Mouse (Mus musculus) thymus, adult 18-20 months (tissue): ENCODE data around the gene Zp1.

Experiments used
- DNase-seq, 2 experiments: peaks; one replicate each; pipeline ENCODE4 v3.0.0; 2022; ENCODE audit warnings: mixed read lengths in 2 of 2

Gene Zp1

DNA sequence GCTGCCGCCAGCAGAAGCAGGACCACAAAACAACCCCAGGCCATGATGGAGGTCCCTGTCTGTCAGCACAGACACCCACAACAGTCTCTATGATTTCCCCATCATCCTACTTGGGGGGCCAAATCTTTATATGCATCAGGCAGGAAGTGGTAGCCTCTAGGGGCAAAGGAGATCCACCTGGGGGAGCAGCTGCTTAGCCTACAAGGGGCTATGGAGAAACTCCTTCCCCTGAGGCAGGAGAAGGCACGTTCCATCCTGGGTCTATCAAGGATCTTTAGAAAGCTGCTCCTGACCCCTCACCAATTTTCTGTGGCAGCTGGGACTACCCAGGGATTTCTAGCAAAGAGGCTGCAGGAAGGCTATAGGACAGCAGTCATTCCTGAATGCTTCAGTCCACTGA is at the start of gene Zp1:
Zp1 (minus strand) TSS at position 101 of the 400 bp plus-strand sequence.
- no peak for DNase-seq

- no peak for DNase-seq
These were observed 48.1 kb upstream of the Zp1 start for GRCm38 (mm10) chr19:10968578-10968977.

DNA sequence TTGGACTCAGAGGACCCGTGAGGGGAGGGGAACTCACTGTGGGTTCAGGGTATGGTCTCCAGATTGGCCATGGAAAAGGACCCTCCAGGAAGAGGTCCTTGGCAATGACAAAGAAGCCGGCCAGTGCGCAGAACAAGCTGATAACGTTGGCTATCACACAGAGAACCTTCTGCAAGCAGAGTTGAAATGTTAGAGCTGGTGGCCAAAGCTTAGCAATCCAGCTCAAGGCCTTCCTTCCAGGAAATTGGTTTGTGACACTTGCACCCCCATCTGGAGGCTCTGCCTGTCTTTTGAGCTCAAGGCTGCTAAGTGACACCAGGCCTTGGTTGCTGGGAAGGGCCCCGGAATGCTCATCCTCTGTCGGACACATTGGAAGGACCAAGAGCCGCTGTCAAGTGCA is 45.3 kb upstream of the Zp1 start:
- DNase-seq, result no peak

GRCm38 (mm10) chr19:10959978-10960346 is 39.5 kb upstream of the Zp1 start:
- no peak for DNase-seq

DNA sequence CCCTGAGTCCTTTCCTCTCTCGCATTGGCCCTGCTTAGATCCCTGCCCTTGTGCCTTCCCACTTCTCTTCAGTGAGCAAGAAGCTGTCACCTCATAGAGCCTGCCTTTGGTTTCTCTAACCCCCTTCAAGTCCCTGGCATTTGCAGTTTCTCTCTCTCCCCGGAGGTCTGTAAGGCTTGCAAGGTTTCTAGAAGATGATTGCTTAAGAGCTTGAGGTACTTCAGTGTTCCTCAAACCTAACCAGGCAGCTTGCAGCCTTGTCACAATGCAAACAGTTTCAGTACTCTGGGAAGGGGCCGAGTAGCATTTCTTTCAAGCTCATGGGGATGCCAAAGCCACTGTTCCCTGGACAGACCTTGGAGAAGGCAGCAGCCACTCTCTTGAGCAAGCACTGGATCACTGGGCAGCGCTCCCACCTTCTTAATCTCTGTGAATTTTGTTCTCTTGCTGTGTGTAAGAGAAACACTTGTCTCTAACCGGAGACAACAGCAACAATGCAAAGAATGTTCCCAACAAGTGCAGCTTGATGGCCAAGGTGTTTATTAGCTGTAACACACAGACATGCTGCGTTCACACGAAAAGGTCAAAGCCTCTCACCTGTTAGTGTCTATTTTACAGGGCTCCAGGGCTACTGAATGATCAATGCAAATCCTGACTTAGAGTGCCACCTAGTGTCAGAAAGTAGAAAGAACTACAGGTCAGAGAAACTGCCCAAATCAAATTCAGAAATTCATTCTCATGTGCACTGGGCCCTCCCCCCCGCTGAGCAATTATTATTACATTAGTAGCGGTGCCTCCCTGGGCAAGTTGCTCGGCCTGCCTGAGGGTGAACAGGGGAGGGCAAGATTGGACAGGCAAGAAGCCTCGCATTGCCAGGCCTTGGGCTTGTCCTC is 38.9 kb upstream of the Zp1 start:
- no peak for DNase-seq

DNA sequence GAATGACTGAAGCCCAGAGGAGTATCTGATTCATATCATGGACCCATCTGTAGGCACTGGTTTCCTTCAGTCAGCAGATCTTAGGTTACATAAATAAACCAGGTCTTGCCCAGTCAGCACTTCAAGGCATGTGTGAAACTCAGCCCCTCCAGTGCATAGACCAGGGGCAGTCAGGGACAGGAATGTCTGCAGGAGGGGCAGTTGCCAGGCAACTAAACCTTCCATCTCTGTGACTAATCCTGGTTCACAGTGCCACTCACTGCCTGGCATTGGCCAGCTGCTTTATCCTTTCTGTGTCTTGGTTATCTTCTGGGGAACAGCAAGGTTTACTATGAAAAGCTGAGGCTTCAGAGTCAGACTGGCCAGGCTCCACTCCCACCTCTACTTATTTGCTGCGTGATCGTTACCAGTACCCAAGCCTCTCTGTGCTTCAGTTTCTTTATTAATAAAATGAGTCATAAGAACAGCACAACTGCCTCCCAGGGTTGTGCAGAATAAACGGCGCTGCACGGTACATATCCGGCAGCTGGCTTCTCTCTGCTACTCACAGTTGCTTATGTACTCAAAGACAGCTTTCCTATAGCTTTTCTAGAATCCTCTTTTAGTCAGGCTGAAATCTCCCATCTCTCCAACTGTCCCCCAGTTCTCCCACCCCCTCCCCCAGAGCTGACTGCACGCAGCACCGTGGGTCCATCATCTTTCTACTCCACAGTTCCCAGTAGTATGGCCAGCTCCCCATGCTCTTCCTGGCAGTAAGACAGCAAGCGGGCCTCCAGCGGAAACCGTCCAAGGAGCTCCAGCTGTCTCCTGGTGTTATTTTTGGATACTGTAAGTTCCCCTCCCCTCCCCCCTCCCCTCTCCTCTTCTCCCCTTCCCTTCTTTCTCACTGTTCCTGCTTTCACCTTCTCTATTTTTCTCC is 31.8 kb upstream of the Zp1 start:
- no peak for DNase-seq

DNA sequence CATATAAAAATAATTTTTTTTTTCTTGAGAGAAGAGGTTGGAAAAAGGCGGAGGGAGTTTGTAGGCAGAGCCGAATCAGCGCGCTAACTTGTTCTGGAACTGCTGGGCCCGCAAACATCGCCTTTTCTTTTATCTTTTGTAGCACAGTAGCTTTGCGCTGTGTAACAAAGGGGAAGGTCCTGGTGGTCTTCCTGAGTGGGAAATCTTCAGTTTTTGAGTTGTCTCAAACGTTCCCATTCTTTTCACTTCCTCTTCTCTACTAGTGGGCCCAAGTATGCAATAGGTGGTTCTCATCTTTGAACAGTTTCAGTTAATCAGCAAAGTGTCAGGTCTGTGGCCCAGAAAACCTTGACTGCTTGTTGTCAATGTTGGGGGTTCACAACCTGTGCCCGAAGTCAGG is 29.1 kb upstream of the Zp1 start:
- no peak for DNase-seq

DNA sequence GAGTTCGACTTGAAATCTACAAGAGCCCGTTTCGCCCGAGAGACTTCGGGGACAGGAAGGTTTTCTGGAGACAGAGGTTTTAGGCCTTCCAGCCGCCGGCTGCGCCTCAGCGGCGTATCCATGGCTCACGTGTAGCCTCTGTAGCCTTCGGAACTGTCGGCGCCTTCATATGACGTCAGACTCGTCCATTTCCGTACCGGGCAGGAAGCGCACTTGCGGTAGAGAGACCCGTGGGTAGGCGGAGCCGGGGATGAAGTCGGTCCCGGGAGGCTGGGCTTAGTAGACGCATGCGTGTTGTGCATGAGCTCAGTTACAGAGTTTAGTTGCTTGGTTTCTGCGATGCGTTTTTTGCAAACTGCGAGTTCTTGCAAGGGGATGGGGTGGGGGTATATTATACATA is 28.7 kb upstream of the Zp1 start, which contains the start of gene Ccdc86:
Ccdc86 (minus strand) TSS at position 155 of the 400 bp plus-strand sequence.
- DNase-seq, result peak; percentile 87 to 92

- DNase-seq, result peak; percentile 16 to 20
These were observed 28.0 kb upstream of the Zp1 start for GRCm38 (mm10) chr19:10948416-10948815.

DNA sequence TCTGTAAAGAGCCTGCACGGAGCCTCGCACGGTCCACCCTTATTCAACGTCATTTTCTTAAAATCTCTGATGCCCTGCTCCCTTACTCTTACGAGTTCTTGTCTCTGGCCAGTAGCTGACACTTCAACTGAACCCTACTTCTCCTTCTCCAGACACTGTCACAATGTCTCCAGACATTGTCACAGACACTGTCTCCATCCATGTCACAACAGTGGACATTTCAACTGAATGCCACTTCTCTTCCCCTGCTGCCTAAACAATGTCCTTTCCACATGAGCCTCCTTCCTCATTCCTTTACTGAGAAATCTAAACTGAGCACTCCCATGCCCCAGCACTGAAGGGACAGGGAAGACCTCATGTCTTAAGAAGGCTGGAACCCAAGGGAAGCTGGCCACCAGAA is 26.8 kb upstream of the Zp1 start:
- no peak for DNase-seq

DNA sequence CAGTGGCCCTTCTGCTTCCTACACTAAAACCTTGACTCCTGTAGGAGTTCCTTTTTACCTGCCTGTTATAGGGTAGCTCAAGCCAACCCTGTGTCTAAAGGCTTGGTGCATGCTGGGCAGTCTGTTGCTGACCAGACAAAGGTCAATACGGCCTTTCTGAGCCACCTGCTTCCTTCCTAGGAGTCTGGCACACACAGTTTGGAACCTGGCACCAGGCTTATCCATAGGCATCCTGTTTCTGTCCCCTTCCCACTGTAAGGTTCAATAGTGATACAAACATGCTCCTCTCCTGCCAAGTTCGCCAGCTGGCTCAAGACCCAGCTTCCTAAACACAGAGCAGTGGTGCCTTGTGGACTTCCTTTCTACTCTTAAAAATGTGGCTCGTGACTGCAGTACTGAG is 26.1 kb upstream of the Zp1 start:
- no peak for DNase-seq

- DNase-seq, result no peak
These were observed 23.5 kb upstream of the Zp1 start for GRCm38 (mm10) chr19:10943955-10944354.

DNA sequence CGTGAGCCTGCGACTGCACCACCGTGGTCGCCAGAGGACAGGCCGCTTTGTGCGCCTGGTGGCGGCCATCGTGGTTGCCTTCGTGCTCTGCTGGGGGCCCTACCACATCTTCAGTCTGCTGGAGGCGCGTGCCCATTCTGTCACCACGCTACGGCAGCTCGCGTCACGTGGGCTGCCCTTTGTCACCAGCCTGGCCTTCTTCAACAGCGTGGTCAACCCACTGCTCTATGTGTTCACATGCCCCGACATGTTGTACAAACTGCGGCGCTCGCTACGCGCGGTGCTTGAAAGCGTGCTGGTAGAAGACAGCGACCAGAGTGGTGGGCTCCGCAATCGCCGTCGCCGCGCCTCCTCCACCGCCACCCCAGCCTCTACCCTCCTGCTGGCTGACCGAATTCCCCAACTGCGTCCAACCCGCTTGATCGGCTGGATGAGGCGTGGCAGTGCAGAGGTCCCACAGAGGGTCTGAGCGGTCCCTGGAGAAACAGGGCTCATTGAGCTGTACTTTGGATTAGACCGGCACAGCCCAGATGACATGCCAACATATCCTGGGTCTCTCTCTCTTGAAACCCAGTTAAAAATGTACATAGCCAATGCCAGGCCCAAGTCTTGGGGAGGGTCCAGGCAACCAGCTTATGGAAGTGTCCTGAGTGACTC is 20.5 kb upstream of the Zp1 start:
- no peak for DNase-seq

DNA sequence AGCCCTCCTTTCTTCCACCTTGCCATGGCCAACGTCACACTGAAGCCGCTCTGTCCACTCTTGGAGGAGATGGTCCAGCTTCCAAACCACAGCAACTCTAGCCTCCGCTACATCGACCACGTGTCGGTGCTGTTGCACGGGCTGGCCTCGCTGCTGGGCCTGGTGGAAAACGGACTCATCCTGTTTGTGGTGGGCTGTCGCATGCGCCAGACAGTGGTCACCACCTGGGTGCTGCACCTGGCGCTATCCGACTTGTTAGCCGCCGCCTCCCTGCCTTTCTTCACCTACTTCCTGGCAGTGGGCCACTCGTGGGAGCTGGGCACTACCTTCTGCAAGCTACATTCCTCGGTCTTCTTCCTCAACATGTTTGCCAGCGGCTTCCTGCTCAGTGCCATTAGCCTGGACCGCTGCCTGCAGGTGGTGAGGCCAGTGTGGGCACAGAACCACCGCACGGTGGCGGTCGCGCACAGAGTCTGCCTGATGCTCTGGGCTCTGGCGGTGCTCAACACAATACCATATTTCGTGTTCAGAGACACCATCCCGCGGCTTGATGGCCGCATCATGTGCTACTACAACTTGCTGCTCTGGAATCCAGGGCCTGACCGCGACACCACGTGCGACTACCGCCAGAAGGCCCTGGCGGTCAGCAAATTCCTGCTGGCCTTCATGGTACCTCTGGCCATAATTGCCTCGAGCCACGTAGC is 19.8 kb upstream of the Zp1 start:
- DNase-seq, result peak; percentile 31 to 35

- DNase-seq, result no peak
These were observed 18.3 kb upstream of the Zp1 start for GRCm38 (mm10) chr19:10938771-10939170.

- no peak for DNase-seq
These were observed 16.7 kb upstream of the Zp1 start, which contains the start of gene Ptgdr2 for GRCm38 (mm10) chr19:10937110-10937563. TSS of gene Ptgdr2 (plus strand) at chr19:10937160.

DNA sequence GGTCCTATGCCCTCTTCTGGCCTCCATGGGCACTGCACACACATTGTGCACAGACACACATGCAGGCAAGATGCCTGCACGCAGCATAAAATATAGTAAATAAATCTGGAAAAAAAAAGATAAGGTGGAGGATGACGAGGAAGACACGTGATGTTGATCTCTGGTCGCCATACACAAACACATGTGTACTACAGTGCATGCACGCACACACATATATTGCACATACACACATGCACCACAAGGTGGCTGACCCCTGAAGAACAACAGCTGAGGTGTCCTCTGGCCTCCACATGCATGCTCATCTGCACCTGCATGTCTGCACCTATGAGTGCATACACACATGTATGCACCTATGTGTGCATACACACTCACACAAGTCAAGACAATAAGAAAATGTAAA is 15.6 kb upstream of the Zp1 start:
- no peak for DNase-seq

GRCm38 (mm10) chr19:10935029-10935428 is 14.6 kb upstream of the Zp1 start:
- DNase-seq, result no peak

GRCm38 (mm10) chr19:10930641-10931040 is 10.2 kb upstream of the Zp1 start:
- DNase-seq, result no peak

- DNase-seq, result no peak
These were observed 6.2 kb upstream of the Zp1 start for GRCm38 (mm10) chr19:10926666-10927065.

DNA sequence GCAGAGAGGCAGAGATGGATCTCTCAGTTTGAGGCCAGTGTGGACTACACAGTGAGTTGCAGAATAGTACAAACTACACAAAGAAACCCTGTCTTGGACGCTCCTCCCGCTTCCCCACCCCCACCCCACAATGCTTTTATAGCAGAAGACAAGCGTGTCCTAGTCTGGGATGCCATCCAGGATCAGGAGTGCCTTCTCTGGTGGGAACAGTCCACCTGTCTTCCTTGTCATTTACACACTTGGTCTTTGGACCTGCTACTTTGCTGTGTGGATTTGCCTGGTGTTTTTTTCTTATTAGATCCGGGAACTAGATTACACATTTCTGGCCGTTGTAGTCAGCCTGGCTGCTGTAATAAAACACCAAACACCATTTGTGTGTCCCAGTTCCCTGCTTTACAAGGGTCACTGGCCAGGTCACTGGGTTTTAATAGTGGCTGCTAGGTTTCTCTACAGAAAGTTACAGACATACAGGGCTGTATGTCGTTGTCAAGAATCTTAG is 5.7 kb upstream of the Zp1 start:
- no peak for DNase-seq

DNA sequence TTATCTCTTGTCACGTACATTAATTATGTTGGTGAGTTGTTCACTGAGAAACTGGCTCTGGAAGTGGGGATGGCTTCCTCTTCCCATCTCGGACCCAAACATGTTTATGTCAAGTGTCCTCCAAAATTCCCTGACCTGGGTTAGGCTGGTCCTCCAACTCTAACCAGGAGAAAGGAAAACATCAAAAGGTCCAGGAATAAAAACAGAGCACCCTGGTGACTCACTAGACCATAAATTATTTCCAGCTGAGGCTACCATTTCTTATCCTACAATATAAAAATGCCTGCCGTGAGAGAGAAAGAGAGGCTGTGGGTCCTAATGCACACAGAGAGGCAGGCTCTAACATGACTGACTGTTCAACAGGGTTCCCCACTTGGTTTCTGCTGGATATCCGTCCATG is 3.8 kb upstream of the Zp1 start:
- DNase-seq, result no peak
